Mouse (Mus musculus) frontal cortex, postnatal 10 days (tissue): ENCODE results near the gene Pitpnm2.

Experiments used
- DNase-seq, 2 experiments: peaks; one replicate each; pipeline ENCODE4 v3.0.0; 2022; ENCODE audit warnings: low spot score in 2 of 2, mixed read lengths in 1 of 2

The Pitpnm2 gene

DNA sequence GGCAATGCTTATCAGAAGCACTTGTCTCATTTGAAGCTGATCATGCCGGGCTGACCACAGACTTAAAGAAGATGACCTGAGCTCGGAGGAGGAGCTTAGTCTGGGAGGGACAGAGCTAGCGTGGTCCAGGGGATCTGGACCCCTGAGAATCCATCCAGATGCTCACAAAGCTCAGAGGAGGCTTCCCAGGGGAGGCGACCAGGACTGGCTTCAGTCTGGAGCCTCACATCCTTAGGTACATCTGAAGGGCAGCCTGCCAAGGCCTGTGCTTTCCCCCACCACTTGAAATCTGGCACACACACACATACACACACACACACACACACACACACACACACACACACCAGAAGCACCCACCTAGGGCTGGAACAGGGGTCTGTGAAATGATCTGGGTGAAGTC lies 47.5 kb downstream of the Pitpnm2 start:
- no peak for DNase-seq

DNA sequence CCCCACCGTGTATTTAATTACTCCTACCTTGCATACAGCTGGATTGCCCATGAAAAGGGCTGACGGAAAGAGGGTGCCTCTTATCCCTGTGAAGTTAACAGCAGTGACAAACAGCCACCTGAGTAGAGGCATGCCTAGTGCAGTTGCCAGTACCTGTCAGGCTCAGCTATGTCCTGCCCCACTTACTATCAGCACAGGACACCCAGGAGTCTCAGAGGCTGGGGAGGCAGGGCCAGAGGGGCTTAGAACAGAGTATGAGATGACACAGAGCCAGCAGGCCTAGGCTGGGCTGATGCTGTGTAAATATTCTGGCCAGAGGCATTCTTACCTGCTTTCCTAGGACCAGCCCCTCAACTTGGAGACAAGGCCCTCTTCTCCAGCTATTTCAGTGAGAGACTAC lies 48.0 kb downstream of the Pitpnm2 start:
- no peak for DNase-seq

DNA sequence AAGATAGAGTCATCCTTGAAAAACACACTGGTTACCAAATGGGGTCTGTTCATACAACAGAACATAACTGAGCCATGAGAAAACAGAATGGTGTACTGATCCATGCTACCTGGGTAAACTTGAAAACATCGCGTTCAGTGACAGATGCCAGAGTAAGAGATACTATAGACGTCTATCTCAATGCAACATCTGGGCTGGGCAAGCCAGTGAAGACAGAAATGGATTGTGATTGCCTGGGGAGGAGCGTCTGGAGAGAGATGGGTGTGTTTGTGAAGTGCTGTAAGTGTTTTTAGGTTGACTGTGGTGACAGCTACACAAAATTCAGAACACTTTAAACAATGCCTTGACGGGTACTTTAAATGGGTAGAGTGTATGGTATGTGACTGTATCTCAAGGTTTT lies 48.7 kb downstream of the Pitpnm2 start:
- DNase-seq = no peak

DNA sequence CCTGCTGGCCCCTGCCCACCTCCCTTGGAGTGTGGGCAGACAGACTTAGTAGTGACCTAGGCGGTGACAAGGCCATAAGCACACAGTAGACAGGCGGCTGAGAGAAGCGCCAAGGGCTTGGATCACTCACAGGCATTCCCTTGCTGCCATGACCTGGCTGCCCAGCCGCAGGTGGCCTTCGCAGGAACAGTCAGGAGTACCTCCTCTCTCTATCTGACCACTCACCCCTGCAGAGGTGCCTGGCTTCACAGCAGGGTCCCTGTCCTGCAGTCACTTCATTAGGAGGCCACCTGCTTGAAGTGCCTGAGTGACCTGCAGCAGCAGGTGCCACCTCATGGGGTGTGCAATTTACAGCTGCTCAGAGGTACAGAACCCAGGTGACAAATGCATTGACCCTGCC lies 50.4 kb downstream of the Pitpnm2 start:
- no peak for DNase-seq

DNA sequence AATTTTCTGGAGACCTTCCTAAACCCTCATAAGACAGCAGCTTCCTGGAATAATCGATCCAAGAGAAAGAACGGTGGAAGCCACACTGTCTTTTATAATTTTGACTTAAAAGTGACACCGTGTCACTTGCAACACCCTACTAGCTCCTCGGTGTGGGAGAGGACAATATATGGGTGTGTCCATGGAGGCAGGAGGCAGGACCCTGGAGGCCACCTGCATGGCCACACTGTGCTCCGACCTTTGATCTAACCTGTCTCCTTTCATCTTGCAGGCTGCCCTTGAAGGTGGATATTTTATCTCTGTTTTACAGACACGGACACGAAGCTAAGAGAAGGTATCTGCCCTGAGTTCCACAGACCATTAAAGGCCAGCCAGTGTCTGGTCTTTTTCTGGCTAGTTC lies 51.1 kb downstream of the Pitpnm2 start:
- DNase-seq = no peak

DNA sequence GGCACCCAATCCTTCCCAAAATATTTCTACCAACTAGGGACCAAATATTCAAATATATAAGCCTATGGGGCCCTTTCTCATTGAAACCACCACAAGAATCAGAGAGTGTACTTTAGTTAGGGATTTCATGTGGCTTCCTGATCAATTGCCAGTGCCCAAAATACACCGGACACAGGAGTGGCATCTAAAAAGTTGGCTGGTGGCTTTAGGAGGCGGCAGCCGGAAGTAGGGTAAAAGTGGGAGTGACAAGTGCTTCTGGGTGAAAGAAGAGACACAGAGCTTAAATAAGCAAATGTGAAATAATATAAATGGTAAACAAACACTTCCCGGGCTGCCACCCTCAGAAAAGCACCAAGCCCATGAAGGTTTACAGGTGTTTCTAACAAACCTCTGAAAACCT lies 53.5 kb downstream of the Pitpnm2 start:
- DNase-seq = no peak

DNA sequence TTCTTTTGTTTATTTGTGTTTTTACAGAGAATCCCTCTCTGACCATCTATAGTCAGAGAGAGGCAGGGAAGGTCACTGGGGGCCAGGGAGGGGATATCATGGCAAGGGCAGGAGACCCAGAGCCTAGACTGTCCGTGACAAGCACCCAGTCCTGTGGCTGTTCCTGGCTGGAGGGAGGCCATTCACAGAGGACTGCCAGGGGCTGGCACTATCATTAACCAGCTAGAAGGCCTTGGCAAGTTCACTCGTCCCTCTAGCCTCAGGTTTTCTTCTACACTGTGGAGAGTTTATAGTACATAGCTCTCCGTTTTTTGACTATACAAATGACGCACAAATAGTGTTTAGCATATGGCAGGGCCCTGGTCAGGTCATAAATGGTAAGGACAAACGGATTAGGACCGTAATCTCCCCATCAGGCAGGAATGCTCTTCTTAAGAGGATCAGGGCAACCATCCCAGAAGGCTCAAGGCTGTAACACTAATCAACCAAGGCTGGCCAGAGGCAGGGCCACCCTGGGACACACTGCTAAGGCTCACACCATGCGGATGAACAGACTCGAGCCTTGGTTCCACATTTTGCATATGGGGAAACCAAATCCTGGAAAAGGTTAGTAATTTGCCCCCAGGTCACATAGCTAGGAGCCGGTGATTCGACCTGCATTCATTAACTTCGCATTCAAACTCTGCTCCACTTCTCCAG lies 55.0 kb downstream of the Pitpnm2 start:
- no peak for DNase-seq

DNA sequence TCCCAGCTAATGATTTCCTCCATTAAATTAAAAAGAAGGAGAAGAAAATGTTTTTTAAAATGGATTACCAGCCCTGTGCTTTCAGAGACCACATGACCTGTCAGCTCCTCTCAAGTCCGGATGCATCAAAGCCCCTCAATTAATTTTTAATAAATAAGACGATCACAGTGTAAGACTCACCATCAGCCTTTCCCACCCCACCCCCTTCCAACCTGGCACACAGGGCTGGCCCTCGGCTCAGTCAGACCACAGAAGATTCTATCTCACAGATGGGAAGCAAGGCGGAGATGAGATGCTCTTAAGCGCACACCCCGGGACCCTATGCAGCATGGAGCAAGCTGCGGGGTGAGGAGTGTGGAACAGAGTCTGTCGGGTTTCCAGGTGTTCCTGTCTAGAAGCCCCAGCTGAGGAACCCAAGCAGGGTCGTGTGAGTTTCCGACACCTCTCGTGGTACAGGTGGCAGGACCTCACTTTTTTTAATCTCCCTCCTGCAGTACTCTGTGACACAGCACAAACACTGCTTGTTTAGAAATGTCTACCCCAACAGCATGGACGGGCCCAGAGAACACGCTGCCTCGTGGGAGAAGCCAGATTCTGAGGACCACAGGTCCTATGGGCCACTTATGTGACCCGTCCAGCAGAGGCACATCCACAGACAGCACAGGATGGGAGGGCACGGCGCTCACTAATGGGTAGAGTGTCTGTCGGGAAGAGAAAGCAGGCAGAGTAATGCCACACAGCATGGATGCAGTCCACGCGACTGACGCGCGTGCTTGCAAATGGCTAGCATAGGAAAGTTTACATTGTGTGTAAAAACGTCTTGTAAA lies 56.1 kb downstream of the Pitpnm2 start:
- DNase-seq = no peak

DNA sequence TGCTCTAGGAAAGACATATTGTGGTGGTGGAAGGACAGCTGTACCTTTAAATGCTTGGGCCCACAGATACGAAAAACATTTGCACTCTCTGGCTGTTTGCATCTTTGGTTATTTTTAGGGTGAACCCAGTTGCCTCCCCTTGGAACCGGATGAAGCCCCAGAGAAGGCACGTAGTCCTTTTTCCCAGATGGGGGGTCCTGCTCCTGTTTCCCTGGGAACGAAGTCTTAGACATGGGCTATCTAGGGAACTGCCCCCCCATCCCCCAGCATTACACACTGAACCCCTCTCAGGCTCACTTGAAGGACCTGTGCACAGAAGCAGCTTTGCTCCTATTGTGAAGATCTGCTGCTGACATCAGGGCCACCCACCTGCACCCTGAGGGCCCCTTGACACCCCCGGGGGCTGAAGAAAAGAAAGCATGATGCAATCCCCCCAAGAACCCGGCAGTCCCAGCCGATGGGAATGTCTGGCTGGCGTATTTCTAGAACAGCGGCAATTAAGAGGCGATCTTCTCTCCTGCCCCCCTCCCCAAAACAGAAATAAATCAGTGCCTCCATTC lies 56.8 kb downstream of the Pitpnm2 start:
- DNase-seq = no peak

DNA sequence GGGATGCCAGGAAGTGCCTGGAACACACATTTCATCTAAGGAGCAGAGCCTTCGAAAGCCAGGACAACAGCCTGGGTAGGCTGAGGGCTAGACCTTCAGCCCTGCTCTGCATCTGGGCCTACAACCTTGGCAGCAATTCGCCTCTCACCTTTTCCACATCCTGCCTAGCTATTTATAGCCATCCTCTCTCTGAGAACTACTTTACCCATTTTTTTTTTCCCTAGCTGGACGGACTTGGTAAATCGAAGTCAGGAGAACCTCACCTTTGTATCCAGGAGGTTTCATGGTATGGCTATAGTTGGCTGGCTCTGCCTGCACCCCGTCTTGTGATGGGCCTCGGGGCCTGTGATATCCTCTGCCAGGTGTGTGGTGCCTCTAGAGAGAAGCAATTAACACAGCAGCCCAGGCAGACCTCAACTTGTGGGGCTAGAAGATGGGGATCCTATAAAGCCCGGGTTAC lies 57.3 kb downstream of the Pitpnm2 start:
- DNase-seq = no peak

DNA sequence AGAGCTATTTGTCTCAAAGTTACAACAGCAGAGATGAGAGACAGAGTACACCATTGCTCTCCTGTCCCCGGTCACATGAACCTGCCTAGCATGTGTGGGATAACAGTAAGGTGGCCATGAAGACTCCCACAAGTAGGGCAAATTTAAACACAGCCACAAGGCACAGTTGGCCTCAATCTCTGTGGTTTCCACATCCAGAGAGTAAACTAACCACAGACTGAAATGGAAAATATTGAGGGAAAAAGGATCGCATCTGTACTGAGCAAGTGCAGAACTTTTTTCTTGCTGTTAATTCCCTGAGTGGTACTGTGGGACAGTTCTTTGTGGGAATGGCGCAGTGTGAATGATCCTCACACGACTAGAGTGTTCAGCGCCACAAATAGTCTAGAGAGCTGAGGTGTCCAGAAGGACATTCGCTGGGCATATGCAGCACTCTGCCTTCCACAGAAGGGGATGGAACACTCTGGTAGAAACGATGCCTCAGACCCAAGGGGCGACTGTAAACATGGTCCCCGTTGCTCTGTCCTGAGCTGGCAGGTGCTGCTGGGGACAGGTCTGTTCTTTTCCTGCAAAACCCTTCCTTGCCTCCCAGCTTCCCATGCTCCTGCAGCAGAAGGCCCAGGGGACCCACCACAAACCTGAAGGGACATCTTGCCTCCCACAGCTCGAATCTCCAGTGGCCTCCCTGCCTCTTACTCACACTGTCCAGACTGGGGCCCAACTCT lies 59.3 kb downstream of the Pitpnm2 start:
- DNase-seq = no peak

DNA sequence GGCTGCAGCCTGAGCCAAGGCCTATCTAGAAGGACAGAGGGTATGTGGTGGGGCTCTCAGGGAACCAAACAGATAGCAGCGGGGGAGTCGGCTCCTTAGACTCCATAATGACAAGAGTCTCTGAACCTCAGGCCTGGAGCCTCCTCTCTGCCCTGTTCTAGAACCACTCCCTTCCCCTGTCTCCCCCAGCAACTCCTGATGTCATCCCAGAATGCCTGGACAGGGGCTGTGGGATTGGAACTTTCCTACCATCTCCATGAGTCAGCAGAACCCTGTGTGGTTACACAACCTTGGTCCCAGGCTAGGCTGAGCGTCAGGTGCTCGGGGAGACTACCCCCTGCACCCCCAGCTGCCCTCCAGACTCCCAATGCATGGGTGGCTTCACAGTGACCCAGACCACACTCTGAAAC lies 60.0 kb downstream of the Pitpnm2 start:
- no peak for DNase-seq

DNA sequence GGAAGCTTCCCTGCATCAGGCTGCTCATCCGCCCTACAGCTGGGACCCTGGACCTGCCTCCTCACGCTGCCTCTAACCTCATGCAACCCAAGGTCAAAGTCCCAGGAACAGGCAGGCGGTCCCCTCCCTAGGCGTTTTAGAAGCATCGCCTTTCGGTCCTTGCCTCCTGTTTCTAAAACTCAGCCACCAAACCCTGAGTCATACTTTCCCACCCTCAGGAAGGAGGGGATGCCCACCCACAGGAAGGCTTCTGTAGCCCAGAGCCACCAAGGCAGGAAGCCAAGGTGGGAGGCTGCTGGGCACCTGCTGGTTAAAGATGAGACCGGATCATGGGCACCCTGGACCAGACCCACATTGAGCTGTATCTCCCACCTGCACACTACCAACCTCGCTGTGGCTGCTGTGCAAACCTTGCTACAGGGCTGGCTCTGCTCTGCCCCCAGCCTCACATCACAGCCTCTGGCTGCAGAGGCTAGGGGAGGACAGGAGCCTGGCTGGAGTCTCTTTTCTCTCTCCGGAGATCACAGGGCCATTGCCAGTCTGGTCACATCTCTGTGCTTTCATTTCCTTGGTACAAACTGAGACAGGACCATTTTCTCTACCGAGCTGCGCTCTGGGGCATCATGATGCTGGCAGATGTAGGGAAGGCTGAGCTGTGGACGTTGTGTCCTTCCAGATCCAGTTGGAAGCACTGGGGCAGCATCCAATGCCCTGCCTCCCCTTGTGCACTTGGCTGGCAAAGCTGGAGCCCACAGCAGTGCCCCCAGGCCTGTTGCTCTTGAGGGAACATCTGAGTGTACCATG lies 61.9 kb downstream of the Pitpnm2 start:
- peak; percentile 47 to 68 for DNase-seq

DNA sequence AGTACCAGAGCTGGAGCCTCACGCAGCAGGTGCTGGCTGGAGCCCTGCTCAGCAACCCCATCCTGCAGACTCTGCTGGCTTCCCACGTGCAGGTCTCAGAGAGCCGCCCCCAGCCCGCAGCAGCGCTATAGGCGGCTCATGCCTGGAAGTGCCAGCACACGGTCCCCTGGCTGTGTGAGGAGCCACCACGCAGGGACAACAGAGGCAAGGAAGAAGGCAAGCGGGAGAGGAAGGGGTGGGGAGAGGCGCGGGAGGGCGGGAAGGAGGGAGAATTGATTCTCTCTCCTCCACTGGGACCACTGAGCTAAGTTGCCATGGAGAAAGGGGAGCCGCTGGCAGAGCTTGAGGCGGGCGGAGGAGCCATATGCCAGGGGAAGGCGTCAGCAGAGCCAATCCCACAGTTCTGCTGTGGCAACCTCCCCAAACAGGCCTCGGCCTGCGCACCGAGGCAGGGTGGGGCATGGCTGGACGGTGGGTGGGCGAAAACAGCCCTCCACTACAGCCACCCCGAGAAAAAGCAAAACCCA lies 62.5 kb downstream of the Pitpnm2 start:
- DNase-seq = peak; percentile 75 to 77

DNA sequence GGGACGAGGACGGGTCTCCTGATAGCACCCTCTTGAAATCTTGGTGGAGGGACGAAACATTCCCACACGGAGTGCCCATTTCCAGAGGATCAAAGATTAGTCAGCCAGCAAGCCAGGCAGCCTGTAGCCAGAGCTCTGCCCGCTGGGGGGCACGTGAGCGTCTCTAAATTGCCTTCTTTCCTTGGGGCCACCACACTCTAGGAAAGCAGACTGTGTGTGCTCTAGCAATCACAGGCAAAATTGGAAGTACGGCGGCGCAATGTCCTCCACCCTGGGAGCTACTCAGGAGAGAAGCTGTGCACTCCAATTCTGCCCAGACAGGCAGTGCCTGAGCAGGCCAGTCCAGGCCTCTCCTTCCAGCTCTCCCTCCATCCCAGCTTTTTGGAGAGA lies 63.1 kb downstream of the Pitpnm2 start:
- peak in 1 of 2 experiments; percentile 58 for DNase-seq

DNA sequence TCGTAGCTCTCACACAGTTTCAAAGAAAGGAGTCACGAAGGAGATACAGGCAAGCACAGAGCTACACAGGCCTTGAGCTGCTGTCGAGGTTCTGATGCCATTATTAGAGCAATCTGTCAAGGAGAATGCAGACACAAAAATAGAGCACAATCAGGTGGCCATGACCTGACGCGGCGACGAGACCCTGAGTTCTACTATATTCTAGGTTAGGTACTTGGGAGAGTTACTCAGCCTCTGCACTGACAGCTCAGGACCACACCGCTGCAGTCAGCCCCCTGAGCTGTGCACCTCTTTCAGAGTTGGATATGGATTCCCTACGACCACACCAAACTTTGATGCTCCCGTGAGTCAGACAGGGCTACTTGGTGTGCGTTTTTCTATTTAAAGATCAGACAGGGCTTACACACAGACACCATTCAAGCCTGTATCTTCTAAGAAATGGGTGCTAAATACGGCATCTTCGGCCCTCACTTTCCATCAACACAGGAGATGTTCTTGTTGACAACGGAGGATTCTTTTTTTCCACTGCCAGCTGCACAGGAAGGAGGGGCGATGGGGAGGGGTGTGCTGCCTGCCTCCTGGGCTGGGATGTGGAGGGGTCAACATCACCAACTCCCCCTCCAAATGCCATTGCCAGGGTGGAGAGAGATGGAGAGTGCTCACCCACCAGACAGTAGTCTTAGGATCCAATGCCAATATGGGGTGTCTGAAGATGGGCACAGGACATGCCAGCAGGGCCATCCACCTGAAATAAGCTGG lies 63.7 kb downstream of the Pitpnm2 start:
- DNase-seq = no peak

DNA sequence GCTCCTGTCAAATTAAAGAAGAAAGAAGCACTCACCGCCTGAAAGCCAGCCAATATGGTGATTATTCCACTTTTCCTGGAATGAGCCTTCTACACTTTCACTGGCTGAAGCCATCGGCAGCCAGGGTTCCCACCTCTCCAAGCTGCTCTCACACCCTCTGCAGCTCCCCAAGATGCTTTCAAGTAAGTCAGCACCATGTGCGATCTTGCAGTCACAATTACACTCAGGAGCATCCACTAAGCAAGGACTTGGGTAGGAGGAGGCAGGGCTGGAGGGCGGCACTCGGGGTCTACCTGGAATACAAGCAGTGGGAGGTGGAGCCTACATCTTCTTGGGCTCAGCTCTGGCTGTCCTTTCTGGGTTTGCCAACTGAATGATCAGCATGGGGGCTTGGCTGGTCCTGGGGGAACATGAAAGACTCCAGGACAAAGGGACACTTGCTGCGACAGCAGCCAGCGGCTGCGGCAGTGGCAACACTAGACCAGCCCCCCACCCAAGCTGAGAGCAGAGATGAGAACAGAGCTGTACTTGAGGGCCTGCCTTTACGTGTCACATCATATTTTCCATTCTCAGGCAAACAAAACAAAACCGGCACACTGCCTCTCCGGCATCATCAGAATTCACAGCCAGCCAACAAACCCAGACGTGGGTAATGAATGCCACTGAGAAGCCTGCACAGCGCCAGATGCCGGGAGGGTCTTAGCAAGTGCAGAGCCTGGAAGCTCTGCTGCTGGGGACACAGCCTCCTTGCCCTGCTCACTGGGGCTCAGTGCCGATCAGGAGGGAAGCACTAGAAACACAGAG lies 64.5 kb downstream of the Pitpnm2 start:
- DNase-seq = peak in 1 of 2 experiments; percentile 38

DNA sequence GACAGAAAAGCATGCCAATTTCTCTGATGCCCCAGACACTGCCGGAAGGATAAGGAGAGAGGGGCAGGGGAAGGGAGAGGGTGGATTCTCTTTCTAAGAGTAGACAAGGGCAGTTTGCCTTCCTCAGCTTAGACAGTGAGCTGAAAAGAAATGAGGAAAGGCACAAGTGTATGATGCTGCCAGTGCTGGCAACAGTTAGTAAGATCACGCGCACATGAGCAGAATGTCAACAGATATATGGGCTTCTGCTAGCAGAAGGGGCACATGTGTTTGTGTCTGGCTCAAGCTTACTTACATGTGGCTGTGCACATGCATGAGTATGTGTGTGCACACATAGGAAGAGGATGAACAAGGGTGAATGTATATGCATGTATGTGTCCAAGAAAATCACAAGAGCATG lies 65.4 kb downstream of the Pitpnm2 start:
- no peak for DNase-seq

DNA sequence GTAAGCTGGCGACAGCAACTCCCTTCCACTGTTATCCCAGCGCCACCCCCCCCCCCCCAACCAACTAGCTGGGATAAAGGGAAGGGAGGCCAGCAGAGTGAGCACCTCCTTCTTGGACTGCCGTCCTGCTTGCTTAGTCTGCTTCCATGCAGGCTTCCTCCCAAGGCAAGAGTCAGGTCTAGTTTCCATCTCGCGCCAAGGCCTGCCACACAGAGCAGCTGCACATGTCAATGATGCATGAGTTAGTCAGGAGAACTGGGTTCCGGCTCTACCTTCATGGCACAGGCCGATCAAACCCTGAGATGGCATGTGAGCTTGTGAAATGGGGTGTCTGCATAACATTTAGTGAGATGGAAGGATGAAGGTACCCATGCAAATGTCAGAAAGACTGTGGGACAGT lies 66.9 kb downstream of the Pitpnm2 start:
- DNase-seq = no peak

DNA sequence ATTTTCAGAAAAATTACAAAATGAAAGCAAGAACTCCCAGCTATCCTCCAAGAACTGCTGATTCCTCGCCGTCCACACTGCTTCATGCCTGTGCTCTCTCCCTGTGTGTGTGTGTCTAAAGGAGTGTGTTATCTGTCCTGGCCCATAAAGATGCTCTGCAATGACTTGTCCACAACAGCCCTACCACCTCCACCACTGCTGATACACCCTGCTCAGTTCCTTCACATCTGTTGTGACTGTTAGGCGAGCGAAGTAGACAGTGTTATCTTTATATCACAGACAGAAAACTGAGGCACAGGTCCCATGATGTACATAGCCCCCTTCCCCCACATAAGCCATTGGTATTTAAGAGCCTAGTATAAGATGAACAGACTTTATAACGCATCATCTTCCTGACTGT lies 67.5 kb downstream of the Pitpnm2 start:
- DNase-seq = no peak
